Mouse (Mus musculus): ENCODE measurements around the gene Cox7a2. TPM values are rescaled to one million over a fixed set of nuclear protein-coding genes. Genes with fewer than 3 reads are reported as not detected.
A peak's percentile ranks its signal among the peaks of the same experiment; 100 is the strongest.

Gene Cox7a2
- 329 and 399 TPM in 2 replicates for polyA plus RNA-seq (2012; rRNA removed)
- 591 and 630 TPM in 2 replicates for polyA plus RNA-seq (2014; fragmentation: Nextera tagmentation; extraction: Ambion mirVana)

DNA sequence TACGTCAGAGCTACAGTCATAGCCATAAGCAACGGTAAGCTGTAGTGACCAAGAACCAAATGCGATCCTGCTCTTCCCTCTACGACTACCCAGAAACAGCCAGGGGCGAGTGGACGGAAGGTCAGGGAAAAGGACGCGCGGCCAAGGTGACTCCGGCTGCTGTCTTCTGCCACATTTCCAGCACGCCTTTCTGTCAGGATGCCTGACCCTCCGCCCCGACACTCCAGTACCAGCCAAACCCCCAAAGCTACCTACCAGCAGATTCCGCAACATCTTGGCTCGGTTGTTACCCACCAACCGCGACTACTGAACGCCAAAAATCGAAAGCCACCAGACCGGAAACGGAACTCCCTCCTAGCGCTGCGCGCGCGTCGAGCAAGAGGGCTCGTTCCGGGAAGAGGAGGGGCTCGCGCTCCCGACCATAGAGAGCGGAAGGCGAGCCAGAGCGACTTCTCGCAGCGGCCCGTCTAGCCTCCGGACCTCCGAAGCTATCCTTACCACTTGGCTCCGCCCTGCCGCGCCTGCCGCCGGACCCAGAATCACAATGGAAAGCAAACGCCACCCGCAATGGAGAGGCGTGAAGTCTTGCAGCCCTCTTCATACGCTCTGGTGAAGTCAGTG, at the start of gene Cox7a2:
TSS of gene Cox7a2 (minus strand) at position 494 of the 621 bp plus-strand sequence.
- peak; percentile 94; the same call in 1 of the 2 replicates for TF ChIP-seq POLR2A (IDR thresholded peaks at IDR 0.05; ENCODE audit: borderline replicate concordance, extremely low read depth, insufficient read depth, insufficient read length)
- DNase-seq (ENCODE audit: low spot score) (peak; percentile 98), ATAC-seq (ENCODE audit: low FRiP score, low read depth) (peak; percentile 98)
- H3K9ac ChIP-seq (ENCODE audit: low read depth, low read length, severe bottlenecking), result peak within 1 kb of the TSS; percentile 88
- peak within 1 kb of the TSS; percentile 75 for H3K4me2 ChIP-seq (replicated peaks; ENCODE audit: low read depth, low read length, severe bottlenecking)
- H3K9me3 ChIP-seq (ENCODE audit: control insufficient read depth, low read length), result no peaks in the 10 kb centered on the region
- under 1% methylated on average over 49 of the region's 49 CpGs for WGBS
- peaks cover 6% of the 10 kb centered on the region for H3K4me1 ChIP-seq (ENCODE audit: control insufficient read depth, insufficient read depth, low read length)
- peaks cover 25% of the 10 kb centered on the region for H3K36me3 ChIP-seq (ENCODE audit: control insufficient read depth, insufficient read depth, low read length)
- H3K27me3 ChIP-seq (ENCODE audit: control insufficient read depth, insufficient read depth, low read length), result no peaks in the 10 kb centered on the region
- peak within 1 kb of the TSS; percentile 91 for H3K4me3 ChIP-seq (replicated peaks; ENCODE audit: low read length)
- peak within 1 kb of the TSS; percentile 96 for H3K27ac ChIP-seq (replicated peaks; ENCODE audit: low read depth, low read length)

GRCm38 (mm10) chr9:79809411-79809810, 49.7 kb upstream of the Cox7a2 start:
- Histone ChIP-seq H3K9ac (ENCODE audit: low read depth, low read length, severe bottlenecking) (no peak overlapping the region), H3K36me3 (ENCODE audit: control insufficient read depth, insufficient read depth, low read length) (no peaks in the 10 kb centered on the region), H3K4me3 (replicated peaks; ENCODE audit: low read length) (no peak overlapping the region), H3K27ac (replicated peaks; ENCODE audit: low read depth, low read length) (no peak overlapping the region), H3K9me3 (ENCODE audit: control insufficient read depth, low read length) (no peaks in the 10 kb centered on the region), H3K4me2 (replicated peaks; ENCODE audit: low read depth, low read length, severe bottlenecking) (no peak overlapping the region), H3K4me1 (ENCODE audit: control insufficient read depth, insufficient read depth, low read length) (peaks cover 15% of the 10 kb centered on the region), H3K27me3 (ENCODE audit: control insufficient read depth, insufficient read depth, low read length) (no peaks in the 10 kb centered on the region)
- no peak for TF ChIP-seq POLR2A (IDR thresholded peaks at IDR 0.05; ENCODE audit: borderline replicate concordance, extremely low read depth, insufficient read depth, insufficient read length)
- DNase-seq (ENCODE audit: low spot score), result no peak
- ATAC-seq (ENCODE audit: low FRiP score, low read depth), result no peak
- WGBS, result 25% methylated on average over 6 of the region's 6 CpGs

DNA sequence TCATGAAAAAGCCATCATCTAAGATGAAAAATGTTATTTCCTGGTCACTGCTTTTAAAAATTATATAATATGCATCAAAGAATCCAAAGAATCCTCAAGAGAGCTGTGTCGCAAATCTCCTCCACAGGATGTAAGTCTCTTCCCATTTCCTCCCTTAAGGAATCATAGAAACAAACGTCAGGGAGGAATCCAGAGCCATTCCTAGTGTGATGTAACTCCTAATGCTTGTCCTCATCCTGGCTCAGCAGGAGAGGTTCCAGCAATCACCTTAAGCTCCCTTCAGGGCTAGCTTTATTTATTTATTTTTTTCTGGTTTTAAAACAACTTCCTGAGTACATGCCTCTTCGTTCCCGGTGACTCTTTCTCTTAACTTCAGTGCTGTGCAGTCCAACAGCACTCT, 47.5 kb upstream of the Cox7a2 start:
- H3K4me3 ChIP-seq (replicated peaks; ENCODE audit: low read length), result no peak overlapping the region
- no peaks in the 10 kb centered on the region for H3K36me3 ChIP-seq (ENCODE audit: control insufficient read depth, insufficient read depth, low read length)
- TF ChIP-seq POLR2A (IDR thresholded peaks at IDR 0.05; ENCODE audit: borderline replicate concordance, extremely low read depth, insufficient read depth, insufficient read length), result no peak
- H3K4me1 ChIP-seq (ENCODE audit: control insufficient read depth, insufficient read depth, low read length), result peaks cover 7% of the 10 kb centered on the region; the same call in 1 of the 2 replicates
- no peak overlapping the region for H3K9ac ChIP-seq (ENCODE audit: low read depth, low read length, severe bottlenecking)
- no peaks in the 10 kb centered on the region for H3K27me3 ChIP-seq (ENCODE audit: control insufficient read depth, insufficient read depth, low read length)
- no peaks in the 10 kb centered on the region for H3K9me3 ChIP-seq (ENCODE audit: control insufficient read depth, low read length)
- no peak for DNase-seq (ENCODE audit: low spot score)
- no peak overlapping the region for H3K27ac ChIP-seq (replicated peaks; ENCODE audit: low read depth, low read length)
- ATAC-seq (ENCODE audit: low FRiP score, low read depth), result no peak
- 49% methylated on average over 4 of the region's 4 CpGs for WGBS
- no peak overlapping the region for H3K4me2 ChIP-seq (replicated peaks; ENCODE audit: low read depth, low read length, severe bottlenecking)

DNA sequence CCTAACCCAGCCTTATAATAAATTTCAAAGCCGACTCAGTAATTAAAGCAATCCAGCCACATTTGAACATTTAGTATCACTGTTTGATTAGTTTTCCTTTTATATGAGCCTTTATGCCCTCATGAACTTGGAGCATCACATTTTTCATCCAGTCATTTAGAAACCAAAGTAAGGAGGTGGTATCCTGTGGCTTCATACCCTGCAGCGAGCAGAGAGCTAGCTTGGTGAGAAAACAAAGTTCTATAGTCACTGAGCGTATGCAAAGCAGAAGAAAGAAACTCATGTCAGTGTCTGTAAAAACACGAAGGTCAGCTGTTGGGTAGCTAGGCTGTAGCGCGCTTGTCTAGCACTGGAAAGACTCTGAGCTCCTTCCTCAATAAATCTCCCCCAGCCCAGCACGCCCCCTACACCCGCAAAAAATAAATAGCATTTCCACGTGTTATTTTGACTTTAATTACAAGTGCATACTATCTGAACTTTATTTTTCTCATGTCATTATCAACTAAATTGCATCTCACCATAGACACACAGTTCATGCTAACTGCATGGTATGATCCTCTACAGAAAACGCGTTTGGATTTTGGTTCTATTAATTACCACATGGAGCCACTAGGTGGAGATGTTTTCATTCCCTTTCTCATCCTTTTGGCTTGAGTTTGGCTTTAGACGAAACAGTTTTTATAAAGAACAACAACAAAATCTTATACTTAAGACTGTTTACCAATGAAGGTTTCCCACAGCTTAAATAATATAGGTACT, 46.8 kb upstream of the Cox7a2 start:
- Histone ChIP-seq H3K4me2 (replicated peaks; ENCODE audit: low read depth, low read length, severe bottlenecking) (no peak overlapping the region), H3K9me3 (ENCODE audit: control insufficient read depth, low read length) (no peaks in the 10 kb centered on the region), H3K9ac (ENCODE audit: low read depth, low read length, severe bottlenecking) (no peak overlapping the region), H3K4me3 (replicated peaks; ENCODE audit: low read length) (no peak overlapping the region), H3K27me3 (ENCODE audit: control insufficient read depth, insufficient read depth, low read length) (no peaks in the 10 kb centered on the region), H3K36me3 (ENCODE audit: control insufficient read depth, insufficient read depth, low read length) (no peaks in the 10 kb centered on the region), H3K4me1 (ENCODE audit: control insufficient read depth, insufficient read depth, low read length) (peaks cover 7% of the 10 kb centered on the region; the same call in 1 of the 2 replicates), H3K27ac (replicated peaks; ENCODE audit: low read depth, low read length) (no peak overlapping the region)
- DNase-seq (ENCODE audit: low spot score) (peak; percentile 77), ATAC-seq (ENCODE audit: low FRiP score, low read depth) (no peak)
- no peak for TF ChIP-seq POLR2A (IDR thresholded peaks at IDR 0.05; ENCODE audit: borderline replicate concordance, extremely low read depth, insufficient read depth, insufficient read length)
- 40% methylated on average over 12 of the region's 12 CpGs for WGBS

DNA sequence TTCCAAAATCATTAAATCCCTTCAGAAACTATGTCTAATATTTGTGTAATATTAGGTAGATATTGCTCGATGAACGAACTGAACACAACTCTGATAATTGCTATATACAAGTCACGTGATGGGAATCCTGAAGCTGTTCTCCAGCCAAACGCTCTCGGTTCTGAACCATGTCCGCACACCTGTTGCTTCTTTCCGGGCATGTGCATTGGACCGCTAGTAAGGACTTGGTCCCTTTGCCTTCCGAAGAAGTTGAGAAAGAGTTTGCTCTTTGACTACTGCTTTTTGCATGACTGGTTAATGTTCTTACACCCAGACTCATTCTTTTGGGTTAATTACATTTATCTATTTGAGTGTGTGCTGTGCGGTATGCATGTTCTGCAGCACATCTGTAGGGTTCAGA, 45.7 kb upstream of the Cox7a2 start:
- no peak overlapping the region for H3K4me3 ChIP-seq (replicated peaks; ENCODE audit: low read length)
- no peaks in the 10 kb centered on the region for H3K36me3 ChIP-seq (ENCODE audit: control insufficient read depth, insufficient read depth, low read length)
- peaks cover 7% of the 10 kb centered on the region; the same call in 1 of the 2 replicates for H3K4me1 ChIP-seq (ENCODE audit: control insufficient read depth, insufficient read depth, low read length)
- H3K9ac ChIP-seq (ENCODE audit: low read depth, low read length, severe bottlenecking), result no peak overlapping the region
- H3K27me3 ChIP-seq (ENCODE audit: control insufficient read depth, insufficient read depth, low read length), result no peaks in the 10 kb centered on the region
- no peak overlapping the region for H3K27ac ChIP-seq (replicated peaks; ENCODE audit: low read depth, low read length)
- H3K4me2 ChIP-seq (replicated peaks; ENCODE audit: low read depth, low read length, severe bottlenecking), result no peak overlapping the region
- no peak for TF ChIP-seq POLR2A (IDR thresholded peaks at IDR 0.05; ENCODE audit: borderline replicate concordance, extremely low read depth, insufficient read depth, insufficient read length)
- H3K9me3 ChIP-seq (ENCODE audit: control insufficient read depth, low read length), result no peaks in the 10 kb centered on the region
- 87% methylated on average over 10 of the region's 10 CpGs for WGBS
- DNase-seq (ENCODE audit: low spot score) (no peak), ATAC-seq (ENCODE audit: low FRiP score, low read depth) (no peak)
